Mouse (Mus musculus) lung, adult 2 months (tissue): ENCODE measurements around the gene Siae. TPM values are rescaled to one million over a fixed set of nuclear protein-coding genes. Genes with fewer than 3 reads are reported as not detected.

Experiments used
- DNase-seq: peaks from one replicate; pipeline ENCODE4 v3.0.0; 2022
- H3K4me1 ChIP-seq: fragments of 200-500 bp; 2 replicates; pipeline ENCODE4 v1.6.1; 2011; ENCODE audit warnings: low read length; ENCODE audit not compliant: control insufficient read depth, insufficient read depth
- H3K4me3 ChIP-seq: fragments of 200-500 bp; replicated peaks from 2 replicates; pipeline ENCODE3; 2011; ENCODE audit warnings: low read depth, mild to moderate bottlenecking, control low read depth, low read length; ENCODE audit errors: extremely low read depth
- CTCF ChIP-seq: fragments of 200-500 bp; IDR thresholded peaks from 2 replicates; pipeline ENCODE4 v1.5.1; 2011; ENCODE audit warnings: mild to moderate bottlenecking, low read length, control low read depth; ENCODE audit not compliant: insufficient read depth
- POLR2A ChIP-seq: fragments of 200-500 bp; IDR thresholded peaks from 2 replicates; pipeline ENCODE4 v1.6.1; 2011; ENCODE audit warnings: low read depth, mild to moderate bottlenecking, control low read depth, low read length, borderline replicate concordance; ENCODE audit errors: extremely low read depth
- WGBS: fragments of 180-500 bp; shearing (Covaris S2); methylation state at CpG from one replicate; pipeline ENCODE4 v1.1.7; 2018; 5-methylcytosine and 5-hydroxymethylcytosine counted together
- polyA plus RNA-seq: library from polyadenylated mRNA; depleted of rRNA; stranded (reverse); fragments of >200 nt; gene quantifications from 2 replicates; pipeline ENCODE4 v1.2.3, GENCODE M21; 2012; rRNA removed

Gene Siae
- polyA plus RNA-seq = 6.2 and 9.3 TPM in 2 replicates

- DNase-seq = no peak
- 41% methylated on average over 7 of the region's 7 CpGs for WGBS
- Histone ChIP-seq H3K4me3 (no peak within 1 kb of the TSS), H3K4me1 (peaks cover 3% of the 10 kb centered on the region; the same call in 1 of the 2 replicates)
- no peak for TF ChIP-seq CTCF
- TF ChIP-seq POLR2A = no peak
Observed at GRCm38 (mm10) chr9:37554838-37555748, at the start of gene Siae. Siae (plus strand) TSS chr9:37555698.

GRCm38 (mm10) chr9:37506023-37506422 is 49.5 kb upstream of the Siae start:
- H3K4me3 ChIP-seq = no peak overlapping the region
- no peaks in the 10 kb centered on the region for H3K4me1 ChIP-seq
- 44% methylated on average over 1 of the region's 1 CpGs for WGBS
- no peak for DNase-seq
- TF ChIP-seq CTCF (no peak), POLR2A (no peak)

GRCm38 (mm10) chr9:37512097-37512496 is 43.4 kb upstream of the Siae start:
- no peak for DNase-seq
- Histone ChIP-seq H3K4me3 (no peak overlapping the region), H3K4me1 (0 out of 2 replicates have a peak, but pooled peaks cover 3% of the 10 kb centered on the region)
- TF ChIP-seq CTCF (peak; percentile 39), POLR2A (no peak)
- 93% methylated on average over 2 of the region's 2 CpGs for WGBS

- no peak for TF ChIP-seq CTCF
- no peak for TF ChIP-seq POLR2A
- Histone ChIP-seq H3K4me1 (0 out of 2 replicates have a peak, but pooled peaks cover 3% of the 10 kb centered on the region), H3K4me3 (no peak overlapping the region)
- DNase-seq = no peak
- WGBS = 66% methylated on average over 3 of the region's 3 CpGs
Observed at GRCm38 (mm10) chr9:37514456-37514855, 41.0 kb upstream of the Siae start.

GRCm38 (mm10) chr9:37517467-37517866 is 38.0 kb upstream of the Siae start:
- Histone ChIP-seq H3K4me3 (no peak overlapping the region), H3K4me1 (0 out of 2 replicates have a peak, but pooled peaks cover 3% of the 10 kb centered on the region)
- TF ChIP-seq CTCF (no peak), POLR2A (no peak)
- no peak for DNase-seq
- 38% methylated on average over 1 of the region's 1 CpGs for WGBS

GRCm38 (mm10) chr9:37518991-37519390 is 36.5 kb upstream of the Siae start:
- DNase-seq = no peak
- Histone ChIP-seq H3K4me1 (0 out of 2 replicates have a peak, but pooled peaks cover 3% of the 10 kb centered on the region), H3K4me3 (no peak overlapping the region)
- TF ChIP-seq CTCF = no peak
- TF ChIP-seq POLR2A = no peak
- 92% methylated on average over 8 of the region's 8 CpGs for WGBS

GRCm38 (mm10) chr9:37519995-37520394 is 35.5 kb upstream of the Siae start:
- H3K4me3 ChIP-seq = no peak overlapping the region
- no peak for DNase-seq
- TF ChIP-seq POLR2A = no peak
- no peak for TF ChIP-seq CTCF
- WGBS = 69% methylated on average over 2 of the region's 2 CpGs
- H3K4me1 ChIP-seq = 0 out of 2 replicates have a peak, but pooled peaks cover 3% of the 10 kb centered on the region

GRCm38 (mm10) chr9:37525461-37525860 is 30.0 kb upstream of the Siae start:
- no peak for DNase-seq
- 69% methylated on average over 2 of the region's 2 CpGs for WGBS
- Histone ChIP-seq H3K4me1 (peaks cover 2% of the 10 kb centered on the region; the same call in 1 of the 2 replicates), H3K4me3 (no peak overlapping the region)
- TF ChIP-seq CTCF (no peak), POLR2A (no peak)

- Histone ChIP-seq H3K4me1 (peaks cover 7% of the 10 kb centered on the region; the same call in 1 of the 2 replicates), H3K4me3 (peak overlapping the region; percentile 86)
- DNase-seq = peak; percentile 61
- WGBS = 21% methylated on average over 21 of the region's 21 CpGs
- TF ChIP-seq CTCF = 0 out of 2 replicates have a peak, but pooled peaks have one; percentile 22
- peak; percentile 18; the same call in 1 of the 2 replicates for TF ChIP-seq POLR2A
Observed at GRCm38 (mm10) chr9:37526443-37527395, 28.8 kb upstream of the Siae start.
